8 mouse cellular contexts compared by ENCODE assay signal in the genomic region with DNA sequence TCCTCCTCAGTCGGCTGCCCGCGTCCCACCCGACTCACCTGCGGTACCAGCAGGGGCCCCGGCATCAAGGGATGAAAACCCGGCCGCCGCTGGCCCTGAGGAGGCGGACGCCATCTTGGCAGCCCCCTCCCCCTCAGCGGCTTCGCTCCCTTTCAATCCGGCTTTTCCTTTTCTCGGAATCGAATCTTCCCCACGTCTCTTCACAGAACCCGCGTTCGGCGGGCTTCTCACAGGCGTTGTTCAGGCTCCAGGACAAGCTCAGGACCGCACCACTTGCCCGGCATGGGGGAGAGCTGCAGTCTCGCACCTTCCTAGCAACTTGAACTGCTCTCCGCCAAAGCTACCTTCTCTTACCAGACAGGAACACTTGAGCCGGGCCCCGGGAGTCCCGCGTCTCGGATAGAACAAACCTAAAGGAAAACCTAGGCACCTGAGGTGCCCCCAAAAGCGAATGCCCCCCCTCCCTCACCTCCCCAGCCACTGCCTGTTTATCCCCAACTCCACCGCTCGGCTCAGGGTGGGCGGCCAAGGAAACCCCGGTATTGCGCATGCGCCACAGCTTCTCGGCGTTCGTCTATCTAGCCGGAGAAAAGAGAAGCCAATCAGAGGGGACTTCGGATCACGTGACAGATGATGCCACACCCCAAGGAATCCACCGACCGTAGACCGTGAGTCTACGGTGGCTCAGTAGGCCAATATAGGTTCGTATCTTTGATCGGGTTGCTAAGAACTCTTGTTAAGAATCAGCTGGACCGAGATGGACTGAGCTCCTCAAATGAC. TPM values are rescaled to one million over a fixed set of nuclear protein-coding genes. Genes with fewer than 3 reads are reported as not detected.
DNase-seq lines count a peak whose midpoint lies in the region; ATAC-seq and TF ChIP-seq lines count a peak whose summit lies in the region.

Pip5k1a (minus strand) TSS at position 593 of the 780 bp plus-strand sequence.

- no peak for TF ChIP-seq CTCF in lung, adult 2 months (IDR thresholded peaks at IDR 0.05; ENCODE audit: insufficient read depth, low read length)

- peak; percentile 96 for DNase-seq in ES-E14 (ENCODE audit: low read depth, low spot score)
- peak; percentile 98 for DNase-seq in cerebellum, adult 11-12 months
- peak; percentile 93 for DNase-seq in heart, postnatal 25 days (ENCODE audit: low spot score)
- DNase-seq in layer of hippocampus, adult 18-20 months (ENCODE audit: low spot score in 2 of 2), result peak; percentile 96 to 98
- DNase-seq in lung, adult 2 months, result peak; percentile 89
- DNase-seq in thymus, adult 18-20 months, result peak; percentile 95 to 97

- H3K4me1 ChIP-seq in ES-E14 (ENCODE audit: control insufficient read depth in 2 of 2, insufficient read depth in 2 of 2, low read length in 2 of 2, poor library complexity in 1 of 2), result peaks cover 0 to 1% of the 10 kb centered on the region in 2 experiments; a peak in 1 of 4 replicates
- peaks cover 24% of the 10 kb centered on the region for H3K4me1 ChIP-seq in forebrain, embryonic 15.5 days
- peaks cover 4% of the 10 kb centered on the region; the same call in 1 of the 2 replicates for H3K4me1 ChIP-seq in lung, adult 2 months (ENCODE audit: control insufficient read depth, insufficient read depth, low read length)

- peak within 1 kb of the TSS; percentile 59 for H3K27ac ChIP-seq in ES-E14 (ENCODE audit: insufficient read depth, low read depth, low read length, poor library complexity, severe bottlenecking)
- peak within 1 kb of the TSS; percentile 90 for H3K27ac ChIP-seq in forebrain, embryonic 15.5 days (replicated peaks)

- H3K27me3 ChIP-seq in forebrain, embryonic 15.5 days, result no peaks in the 10 kb centered on the region

- in situ Hi-C loops in ES-E14 (cut with MboI; ENCODE audit: low sequenced_read_pairs in 2 of 2, unreplicated experiment in 2 of 2), result no loop called here

- no peaks in the 10 kb centered on the region for H3K9me3 ChIP-seq in ES-E14 (ENCODE audit: control insufficient read depth, insufficient read depth, low read depth, low read length)
- no peaks in the 10 kb centered on the region for H3K9me3 ChIP-seq in forebrain, embryonic 15.5 days

- peak; percentile 70; the same call in 1 of the 2 replicates for TF ChIP-seq POLR2A in lung, adult 2 months (IDR thresholded peaks at IDR 0.05; ENCODE audit: borderline replicate concordance, extremely low read depth, low read depth, low read length)

- intact Hi-C loops in heart, postnatal 25 days (cut with DNase I), result no loop called here

- H3K9ac ChIP-seq in ES-E14 (ENCODE audit: insufficient read depth, low read depth, low read length, poor library complexity, severe bottlenecking), result peak within 1 kb of the TSS; percentile 89
- peak within 1 kb of the TSS; percentile 86 for H3K9ac ChIP-seq in forebrain, embryonic 15.5 days (replicated peaks)

- under 1% methylated on average over 51 of the region's 51 CpGs for WGBS in forebrain, embryonic 15.5 days
- under 1% methylated on average over 51 of the region's 51 CpGs for WGBS in lung, adult 2 months

- H3K4me3 ChIP-seq in ES-E14 (ENCODE audit: insufficient read depth in 1 of 2, low read depth in 1 of 2, low read length in 2 of 2, poor library complexity in 1 of 2, severe bottlenecking in 1 of 2), result peak within 1 kb of the TSS; percentile 85 to 89
- peak within 1 kb of the TSS; percentile 78 for H3K4me3 ChIP-seq in forebrain, embryonic 15.5 days
- H3K4me3 ChIP-seq in lung, adult 2 months (replicated peaks; ENCODE audit: extremely low read depth, low read depth, low read length), result peak within 1 kb of the TSS; percentile 87

- peaks cover 5% of the 10 kb centered on the region; the same call in 1 of the 2 replicates for H3K36me3 ChIP-seq in ES-E14 (ENCODE audit: control insufficient read depth, insufficient read depth, low read length, poor library complexity, severe bottlenecking)
- H3K36me3 ChIP-seq in forebrain, embryonic 15.5 days, result no peaks in the 10 kb centered on the region

- peak; percentile 90 for ATAC-seq in forebrain, embryonic 15.5 days (replicated peaks)
- peak; percentile 83 for ATAC-seq in neutrophil, adult 5-6 weeks (ENCODE audit: extremely low read depth, insufficient number of reproducible peaks, low FRiP score, poor library complexity, severe bottlenecking)

- peak within 1 kb of the TSS; percentile 80 for H3K4me2 ChIP-seq in forebrain, embryonic 15.5 days (replicated peaks)

TF ChIP-seq in ES-E14, 5 proteins besides CTCF, POLR2A, EP300 and RAD21:
- TF ChIP-seq HCFC1 (IDR thresholded peaks at IDR 0.05; ENCODE audit: borderline replicate concordance, insufficient read depth, low read length) (peak; percentile 65; the same call in 1 of the 2 replicates), ZC3H11A (IDR thresholded peaks at IDR 0.05; ENCODE audit: borderline replicate concordance, low read depth, low read length) (no peak)
TF ChIP-seq in ES-E14: peak in this region for 1.

RNA-seq across cellular contexts. Expression of gene Pip5k1a, which starts in this region (rescaled TPM):
- total RNA-seq in ES-E14 (2012; rRNA removed), result 23.2 and 30.7 TPM in 2 replicates
- 20.5 and 21.6 TPM in 2 replicates for polyA plus RNA-seq in forebrain, embryonic 15.5 days (2015; fragmentation: Nextera tagmentation; extraction: Ambion mirVana)
- total RNA-seq in heart, postnatal 25 days (2021), result 10 to 100 TPM; 14.2 to 15.2 TPM
- 10 to 100 TPM; 69.1 to 71.7 TPM for total RNA-seq in layer of hippocampus, adult 18-20 months (2021)
- polyA plus RNA-seq in lung, adult 2 months (2012; rRNA removed), result 14.6 and 20.4 TPM in 2 replicates
- 26.8 and 30.8 TPM in 2 replicates for total RNA-seq in neutrophil, adult 5-6 weeks (2017)

Comparison
In these comparisons a context has a peak if more than half of its experiments do, and no peak if none do; other contexts are left out.
1. Peak in every context shown above with its lines: DNase-seq, ATAC-seq, H3K4me3 ChIP-seq and H3K27ac ChIP-seq.